In the genomic region with DNA sequence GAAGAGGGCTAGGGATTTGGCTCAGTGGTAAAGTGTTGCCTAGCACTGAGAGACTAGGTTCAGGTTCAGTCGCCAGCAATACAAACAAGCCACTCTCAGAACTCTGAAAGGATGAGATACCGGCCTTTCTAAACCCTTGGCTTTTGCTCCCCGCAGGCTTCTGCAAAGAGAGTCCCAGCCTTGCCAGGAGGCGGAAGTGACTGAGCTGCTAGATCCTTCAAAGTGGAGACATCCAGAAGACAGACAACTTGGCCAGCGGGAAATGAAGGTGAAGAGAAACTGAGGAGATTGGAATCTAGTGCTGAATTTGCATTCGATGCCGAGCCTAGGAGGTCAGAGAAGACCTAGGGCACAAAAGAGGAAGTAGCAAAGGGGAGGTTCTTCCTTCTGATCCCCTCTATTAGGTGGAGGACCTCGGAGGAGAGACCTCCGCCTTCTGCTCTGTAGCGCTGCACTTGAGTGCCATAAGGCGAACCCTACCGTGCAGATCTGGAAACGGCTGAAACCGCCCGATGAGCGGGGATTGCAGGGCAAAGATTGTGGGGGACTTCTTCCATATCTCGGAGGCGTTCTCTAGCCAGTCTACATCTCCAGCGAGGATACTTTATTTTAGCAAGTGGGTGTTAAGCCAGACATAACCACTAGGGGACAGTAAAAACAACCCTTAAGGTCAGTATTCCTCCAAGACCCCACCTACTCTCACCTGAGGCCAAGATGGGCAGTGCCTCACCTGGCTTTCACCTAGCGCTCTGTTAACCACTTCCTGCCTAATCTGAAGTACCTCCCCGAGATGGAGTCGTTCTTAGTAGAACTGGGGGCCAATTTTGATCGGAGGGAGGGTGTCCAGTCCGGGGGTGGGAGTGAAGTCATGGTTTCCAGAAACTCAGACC, we compare ENCODE assay signal across 8 mouse cellular contexts. TPM values are rescaled to one million over a fixed set of nuclear protein-coding genes. Genes with fewer than 3 reads are reported as not detected.
A peak's percentile ranks its signal among the peaks of the same experiment; 100 is the strongest.
DNase-seq lines count a peak whose midpoint lies in the region; ATAC-seq and TF ChIP-seq lines count a peak whose summit lies in the region.
"Had no signal": no experiment of that assay in that cellular context is flagged by ENCODE, and none has a peak within 500 bp of the region (broad histone marks: within the 10 kb centered on the region; RNA-seq: fewer than 3 reads in every experiment).

No protein-coding gene starts in this region.

- TF ChIP-seq CTCF in heart, adult 2 months (IDR thresholded peaks at IDR 0.05) = peak; percentile 96; the same call in 1 of the 2 replicates
- peak; percentile 72 for TF ChIP-seq CTCF in kidney, adult 2 months (conservative IDR thresholded peaks at IDR 0.05; ENCODE audit: insufficient read depth, insufficient read length, low read depth, low read length)

- peaks cover 7% of the 10 kb centered on the region for H3K4me1 ChIP-seq in heart, adult 2 months (ENCODE audit: control insufficient read depth, insufficient read depth, low read length)
- peaks cover 4% of the 10 kb centered on the region; the same call in 1 of the 2 replicates for H3K4me1 ChIP-seq in kidney, adult 2 months (ENCODE audit: control insufficient read depth, insufficient read depth, low read length)

- TF ChIP-seq POLR2A in heart, adult 2 months (IDR thresholded peaks at IDR 0.05; ENCODE audit: insufficient read depth, low read depth, low read length) = no peak
- TF ChIP-seq POLR2A in kidney, adult 2 months (IDR thresholded peaks at IDR 0.05; ENCODE audit: low read depth, low read length) = no peak

- TF ChIP-seq EP300 in heart, adult 2 months (IDR thresholded peaks at IDR 0.05; ENCODE audit: insufficient read depth, low read depth, low read length) = 0 out of 2 replicates have a peak, but pooled peaks have one; percentile 24

- peak overlapping the region; percentile 85 for H3K9ac ChIP-seq in heart, adult 2 months (ENCODE audit: low read depth, low read length)

- H3K27ac ChIP-seq in heart, adult 2 months = peak overlapping the region; percentile 96
- peak overlapping the region; percentile 73 for H3K27ac ChIP-seq in kidney, adult 2 months (ENCODE audit: insufficient read depth, low read depth, low read length)

- peak; percentile 84 for DNase-seq in 416B (ENCODE audit: low read depth)
- peak; percentile 85 to 91 for DNase-seq in cerebellum, postnatal 10 days
- DNase-seq in heart, adult 2 months = peak; percentile 63 to 67
- DNase-seq in kidney, adult 2 months = peak; percentile 91
- peak; percentile 89 for DNase-seq in lung, postnatal 10 days
- DNase-seq in skeletal muscle tissue, adult 2 months (ENCODE audit: low read depth, low spot score) = peak; percentile 69

- H3K4me3 ChIP-seq in heart, adult 2 months = peak overlapping the region; percentile 73
- H3K4me3 ChIP-seq in kidney, adult 2 months (ENCODE audit: insufficient read depth, low read depth, low read length) = peak overlapping the region; percentile 70

- intact Hi-C loops in heart, adult 2 months (cut with DNase I) = loop anchor here (2.0 to 5.0 kb wide), 2 partner anchors 23 to 35 kb away; a partner anchor contains a TSS

- H3K27me3 ChIP-seq in heart, adult 2 months (ENCODE audit: control insufficient read depth, insufficient read depth, low read length) = no peaks in the 10 kb centered on the region
- H3K27me3 ChIP-seq in kidney, adult 2 months (replicated peaks; ENCODE audit: control insufficient read depth, insufficient read depth, low read length) = no peaks in the 10 kb centered on the region

- ATAC-seq in CD4-positive, CD25-positive, alpha-beta regulatory T cell, adult 4 months = peak; percentile 33

- WGBS in heart, adult 2 months = 16% methylated on average over 24 of the region's 24 CpGs
- WGBS in kidney, adult 2 months = 12% methylated on average over 24 of the region's 24 CpGs

- no peaks in the 10 kb centered on the region for H3K36me3 ChIP-seq in heart, adult 2 months (ENCODE audit: control insufficient read depth, insufficient read depth, low read length)
- H3K36me3 ChIP-seq in kidney, adult 2 months (ENCODE audit: control insufficient read depth, insufficient read depth, low read length) = no peaks in the 10 kb centered on the region

- no peaks in the 10 kb centered on the region for H3K79me2 ChIP-seq in heart, adult 2 months (replicated peaks; ENCODE audit: control insufficient read depth, insufficient read depth, low read length)

RNA-seq across cellular contexts. Expression of a gene that starts 5.0 kb away (rescaled TPM):
- polyA plus RNA-seq in CD4-positive, CD25-positive, alpha-beta regulatory T cell, adult 4 months (2017; shearing (Covaris generic)) = 10 to 100 TPM; 13.3 to 17.6 TPM
- total RNA-seq in heart, adult 2 months (2021) = 10 to 100 TPM; 44.5 to 58.7 TPM
- 15.3 and 21.5 TPM in 2 replicates for polyA plus RNA-seq in heart, adult 2 months (2012; rRNA removed)
- polyA plus RNA-seq in kidney, adult 2 months (2012; rRNA removed) = 23.1 and 25.1 TPM in 2 replicates

RNA-seq across cellular contexts. Expression of a gene that starts 22.8 kb away (rescaled TPM):
- not detected for polyA plus RNA-seq in CD4-positive, CD25-positive, alpha-beta regulatory T cell, adult 4 months (2017; shearing (Covaris generic))
- not detected for total RNA-seq in heart, adult 2 months (2021)
- polyA plus RNA-seq in heart, adult 2 months (2012; rRNA removed) = 0.47 and 0.53 TPM in 2 replicates
- 9.0 and 11.6 TPM in 2 replicates for polyA plus RNA-seq in kidney, adult 2 months (2012; rRNA removed)
- total RNA-seq: left cerebral cortex, postnatal 10 days had no signal

RNA-seq across cellular contexts. Expression of a gene that starts 36.6 kb away (rescaled TPM):
- polyA plus RNA-seq in CD4-positive, CD25-positive, alpha-beta regulatory T cell, adult 4 months (2017; shearing (Covaris generic)) = under 1 TPM in 1 of 2 experiments, not detected in 1; 0.43 TPM
- not detected for total RNA-seq in heart, adult 2 months (2021)
- not detected in 2 replicates for polyA plus RNA-seq in heart, adult 2 months (2012; rRNA removed)
- polyA plus RNA-seq in kidney, adult 2 months (2012; rRNA removed) = not detected in 2 replicates
- total RNA-seq: left cerebral cortex, postnatal 10 days had no signal

RNA-seq across cellular contexts. Expression of a gene that starts 59.2 kb away (rescaled TPM):
- 10 to 100 TPM; 24.7 to 27.2 TPM for polyA plus RNA-seq in CD4-positive, CD25-positive, alpha-beta regulatory T cell, adult 4 months (2017; shearing (Covaris generic))
- 1 to 10 TPM; 5.5 to 5.7 TPM for total RNA-seq in heart, adult 2 months (2021)
- 10.5 and 18.1 TPM in 2 replicates for polyA plus RNA-seq in heart, adult 2 months (2012; rRNA removed)
- 22.2 and 26.7 TPM in 2 replicates for polyA plus RNA-seq in kidney, adult 2 months (2012; rRNA removed)

Comparison
In these comparisons a context has a peak if more than half of its experiments do, and no peak if none do; other contexts are left out.
1. Peak in every context shown above with its lines: DNase-seq, ATAC-seq, H3K4me3 ChIP-seq and H3K27ac ChIP-seq.